ENCODE assay signal across 11 mouse cellular contexts in the genomic region with DNA sequence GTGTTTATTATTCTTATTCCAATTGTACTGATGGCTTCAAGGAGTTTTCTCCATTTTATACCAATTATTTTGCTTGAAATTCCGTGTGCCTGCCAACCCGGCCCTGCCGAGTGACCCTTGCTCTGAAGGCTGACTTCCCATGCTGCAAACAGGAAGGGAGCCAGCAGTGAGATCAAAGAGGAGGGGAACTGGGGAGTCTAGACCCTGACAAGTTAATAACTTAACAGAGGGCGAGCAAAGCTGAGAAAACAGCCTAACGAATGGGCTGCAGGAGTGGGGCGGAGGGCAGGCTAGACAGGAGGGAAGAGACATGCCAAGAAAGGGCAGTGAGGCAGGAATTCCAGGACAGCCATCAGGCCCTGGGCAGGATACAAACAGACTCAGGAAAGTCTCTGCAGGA. TPM values are rescaled to one million over a fixed set of nuclear protein-coding genes. Genes with fewer than 3 reads are reported as not detected.
DNase-seq lines count a peak whose midpoint lies in the region; ATAC-seq lines count a peak whose summit lies in the region.
"Had no signal": no experiment of that assay in that cellular context is flagged by ENCODE, and none has a peak within 500 bp of the region (broad histone marks: within the 10 kb centered on the region; RNA-seq: fewer than 3 reads in every experiment).

No protein-coding gene starts in this region.

- WGBS in heart, embryonic 13.5 days, result 41% methylated on average over 6 of the region's 6 CpGs
- WGBS in liver, embryonic 12.5 days (ENCODE audit: insufficient replicate concordance), result 45% methylated on average over 6 of the region's 6 CpGs

- H3K9me3 ChIP-seq in heart, embryonic 13.5 days, result no peaks in the 10 kb centered on the region
- no peaks in the 10 kb centered on the region for H3K9me3 ChIP-seq in liver, embryonic 12.5 days (replicated peaks)

- no peak overlapping the region for H3K4me2 ChIP-seq in heart, embryonic 13.5 days
- H3K4me2 ChIP-seq in liver, embryonic 12.5 days, result no peak overlapping the region
- H3K4me2 ChIP-seq: midbrain, embryonic 11.5 days had no signal

- no peak for ATAC-seq in heart, embryonic 13.5 days (ENCODE audit: extremely low read depth, insufficient number of reproducible peaks, low FRiP score, low TSS enrichment)
- ATAC-seq in liver, embryonic 12.5 days, result no peak
- ATAC-seq: CD4-positive, CD25-positive, alpha-beta regulatory T cell, adult 4 months had no signal

- peak overlapping the region; percentile 20; the same call in 1 of the 2 replicates for H3K27ac ChIP-seq in heart, embryonic 13.5 days (replicated peaks)
- peak overlapping the region; percentile 34; the same call in 1 of the 2 replicates for H3K27ac ChIP-seq in liver, embryonic 12.5 days

- H3K9ac ChIP-seq in heart, embryonic 13.5 days, result no peak overlapping the region
- peak overlapping the region; percentile 2; the same call in 1 of the 2 replicates for H3K9ac ChIP-seq in liver, embryonic 12.5 days

- DNase-seq in heart, adult 9 months (ENCODE audit: low spot score in 2 of 2), result no peak
- DNase-seq in adrenal gland, postnatal 25 days, result peak; percentile 14
- peak; percentile 74 for DNase-seq in kidney, adult 18-20 months
- no peak for DNase-seq in thymus, postnatal 0 days (ENCODE audit: low spot score)
- no peak for DNase-seq in cerebellum, postnatal 25 days
- DNase-seq in spleen, postnatal 10 days (ENCODE audit: low spot score in 2 of 2), result no peak
- DNase-seq: cerebellum, adult 18-20 months had no signal

- H3K27me3 ChIP-seq in heart, embryonic 13.5 days (replicated peaks), result no peaks in the 10 kb centered on the region
- H3K27me3 ChIP-seq in liver, embryonic 12.5 days (replicated peaks), result no peaks in the 10 kb centered on the region

- no peaks in the 10 kb centered on the region for H3K36me3 ChIP-seq in heart, embryonic 13.5 days
- no peaks in the 10 kb centered on the region for H3K36me3 ChIP-seq in liver, embryonic 12.5 days

- peaks cover 52% of the 10 kb centered on the region for H3K4me1 ChIP-seq in heart, embryonic 13.5 days
- H3K4me1 ChIP-seq in liver, embryonic 12.5 days, result peaks cover 65% of the 10 kb centered on the region

- H3K4me3 ChIP-seq in heart, embryonic 13.5 days, result no peak overlapping the region
- H3K4me3 ChIP-seq in liver, embryonic 12.5 days, result no peak overlapping the region

RNA-seq across cellular contexts. Expression of a gene that starts 19.8 kb away (rescaled TPM):
- polyA plus RNA-seq in heart, embryonic 13.5 days (2015; fragmentation: Nextera tagmentation; extraction: Ambion mirVana), result 12.2 and 13.6 TPM in 2 replicates
- 4.9 and 5.8 TPM in 2 replicates for total RNA-seq in adrenal gland, postnatal 25 days (2021)
- 2.2 and 2.9 TPM in 2 replicates for polyA plus RNA-seq in liver, embryonic 12.5 days (2016; fragmentation: Nextera tagmentation; extraction: Ambion mirVana)
- polyA plus RNA-seq in thymus, postnatal 0 days (2015; fragmentation: Nextera tagmentation; extraction: Ambion mirVana), result 5.8 and 6.6 TPM in 2 replicates

Comparison
In these comparisons a context has a peak if more than half of its experiments do, and no peak if none do; other contexts are left out.
1. DNase-seq: peak in adrenal gland, postnatal 25 days (single experiment) and kidney, adult 18-20 months (single experiment); none in heart, adult 9 months (0 of 2), thymus, postnatal 0 days (single experiment), cerebellum, postnatal 25 days (0 of 2) and spleen, postnatal 10 days (0 of 2).